Mouse (Mus musculus) forebrain, embryonic 10.5 days (tissue): ENCODE data around the gene Lamb2. TPM values are rescaled to one million over a fixed set of nuclear protein-coding genes. Genes with fewer than 3 reads are reported as not detected.

Experiments
- DNase-seq: peaks from one replicate; pipeline ENCODE4 v3.0.0-alpha.2; 2017; ENCODE audit warnings: low spot score; ENCODE audit errors: extremely low spot score
- H3K27ac ChIP-seq: fragments of 300-500 bp; sonication (generic); 2 replicates; pipeline ENCODE4 v1.5.1; 2016; ENCODE audit warnings: mild to moderate bottlenecking
- H3K27me3 ChIP-seq: fragments of 300-500 bp; sonication (generic); 2 replicates; pipeline ENCODE4 v1.6.1; 2016; ENCODE audit warnings: mild to moderate bottlenecking; ENCODE audit not compliant: poor library complexity, severe bottlenecking
- H3K36me3 ChIP-seq: fragments of 300-500 bp; sonication (generic); replicated peaks from 2 replicates; pipeline ENCODE4 v1.6.1; 2016; ENCODE audit warnings: mild to moderate bottlenecking, moderate library complexity
- H3K4me1 ChIP-seq: fragments of 300-500 bp; sonication (generic); 2 replicates; pipeline ENCODE4 v1.6.1; 2016
- H3K4me3 ChIP-seq: fragments of 300-500 bp; sonication (generic); 2 replicates; pipeline ENCODE4 v1.5.1; 2016; ENCODE audit warnings: mild to moderate bottlenecking, moderate library complexity
- H3K9me3 ChIP-seq: fragments of 300-500 bp; sonication (generic); 2 replicates; pipeline ENCODE4 v1.6.1; 2016; ENCODE audit warnings: mild to moderate bottlenecking, moderate library complexity
- whole genome bisulfite sequencing: fragments of 180-500 bp; shearing (Covaris S2); methylation state at CpG from one replicate; pipeline ENCODE4 v1.1.7; 2016; 5-methylcytosine and 5-hydroxymethylcytosine counted together
- polyA plus RNA-seq: library from polyadenylated mRNA; unstranded; fragments of >200 nt; fragmentation: Nextera tagmentation; extraction: Ambion mirVana; gene quantifications from 2 replicates; pipeline ENCODE4 v1.2.1, GENCODE M21; 2016

The Lamb2 gene
- polyA plus RNA-seq, 1 experiment from 2014 or later: 34.8 TPM

GRCm38 (mm10) chr9:108452291-108452906 lies 27.1 kb upstream of the Lamb2 start:
- under 1% methylated on average over 40 of the region's 40 CpGs for WGBS
- Histone ChIP-seq H3K36me3 (peaks cover 18% of the 10 kb centered on the region), H3K4me1 (peaks cover 55% of the 10 kb centered on the region), H3K9me3 (no peaks in the 10 kb centered on the region), H3K27ac (peak overlapping the region; percentile 81), H3K4me3 (peak overlapping the region; percentile 70), H3K27me3 (peaks cover 11% of the 10 kb centered on the region)
- peak; percentile 90 for DNase-seq

GRCm38 (mm10) chr9:108452911-108453310 lies 26.6 kb upstream of the Lamb2 start:
- H3K4me3 ChIP-seq: peak overlapping the region; percentile 70
- WGBS: 52% methylated on average over 6 of the region's 6 CpGs
- peaks cover 13% of the 10 kb centered on the region for H3K36me3 ChIP-seq
- H3K27me3 ChIP-seq: peaks cover 11% of the 10 kb centered on the region
- DNase-seq: no peak
- no peaks in the 10 kb centered on the region for H3K9me3 ChIP-seq
- H3K27ac ChIP-seq: peak overlapping the region; percentile 81
- peaks cover 55% of the 10 kb centered on the region for H3K4me1 ChIP-seq

GRCm38 (mm10) chr9:108453458-108453857 lies 26.1 kb upstream of the Lamb2 start:
- no peak overlapping the region for H3K4me3 ChIP-seq

GRCm38 (mm10) chr9:108454429-108454828 lies 25.1 kb upstream of the Lamb2 start:
- DNase-seq: no peak
- no peak overlapping the region for H3K27ac ChIP-seq
- no peaks in the 10 kb centered on the region; the same call in 1 of the 2 replicates for H3K36me3 ChIP-seq
- no peaks in the 10 kb centered on the region for H3K9me3 ChIP-seq
- H3K4me3 ChIP-seq: no peak overlapping the region
- H3K27me3 ChIP-seq: peaks cover 11% of the 10 kb centered on the region
- peaks cover 41% of the 10 kb centered on the region for H3K4me1 ChIP-seq
- WGBS: 86% methylated on average over 6 of the region's 6 CpGs

More at GRCm38 (mm10) chr9:108453458-108453857, 26.1 kb upstream of the Lamb2 start:
- peaks cover 11% of the 10 kb centered on the region for H3K27me3 ChIP-seq
- H3K4me1 ChIP-seq: peaks cover 51% of the 10 kb centered on the region
- H3K9me3 ChIP-seq: no peaks in the 10 kb centered on the region
- WGBS: 89% methylated on average over 4 of the region's 4 CpGs
- no peak overlapping the region for H3K27ac ChIP-seq
- H3K36me3 ChIP-seq: peaks cover 7% of the 10 kb centered on the region
- DNase-seq: no peak

GRCm38 (mm10) chr9:108455747-108456571 lies 23.6 kb upstream of the Lamb2 start:
- no peak for DNase-seq
- H3K4me1 ChIP-seq: peaks cover 34% of the 10 kb centered on the region
- H3K9me3 ChIP-seq: no peaks in the 10 kb centered on the region
- H3K27ac ChIP-seq: no peak overlapping the region
- peaks cover 8% of the 10 kb centered on the region for H3K27me3 ChIP-seq
- H3K36me3 ChIP-seq: no peaks in the 10 kb centered on the region; the same call in 1 of the 2 replicates
- H3K4me3 ChIP-seq: no peak overlapping the region
- 80% methylated on average over 12 of the region's 12 CpGs for WGBS

- DNase-seq: no peak
- H3K27ac ChIP-seq: no peak overlapping the region
- H3K27me3 ChIP-seq: no peaks in the 10 kb centered on the region; the same call in 1 of the 2 replicates
- no peak overlapping the region for H3K4me3 ChIP-seq
- 87% methylated on average over 10 of the region's 10 CpGs for WGBS
- H3K36me3 ChIP-seq: no peaks in the 10 kb centered on the region
- peaks cover 34% of the 10 kb centered on the region for H3K4me1 ChIP-seq
- no peaks in the 10 kb centered on the region for H3K9me3 ChIP-seq
Measured at GRCm38 (mm10) chr9:108456953-108457352, 22.6 kb upstream of the Lamb2 start.

- Histone ChIP-seq H3K4me1 (peaks cover 21% of the 10 kb centered on the region), H3K36me3 (peaks cover 28% of the 10 kb centered on the region), H3K9me3 (no peaks in the 10 kb centered on the region), H3K27ac (peak overlapping the region; percentile 95), H3K4me3 (peak overlapping the region; percentile 99), H3K27me3 (no peaks in the 10 kb centered on the region; the same call in 1 of the 2 replicates)
- WGBS: 97% methylated on average over 1 of the region's 1 CpGs
- no peak for DNase-seq
Measured at GRCm38 (mm10) chr9:108459939-108460318, 19.6 kb upstream of the Lamb2 start.

- Histone ChIP-seq H3K27me3 (no peaks in the 10 kb centered on the region; the same call in 1 of the 2 replicates), H3K36me3 (peaks cover 34% of the 10 kb centered on the region), H3K4me1 (peaks cover 21% of the 10 kb centered on the region), H3K9me3 (no peaks in the 10 kb centered on the region), H3K27ac (peak within 1 kb of the TSS; percentile 95), H3K4me3 (peak within 1 kb of the TSS; percentile 99)
- peak; percentile 87 for DNase-seq
- WGBS: 1% methylated on average over 50 of the region's 52 CpGs
Measured at GRCm38 (mm10) chr9:108460319-108461178, 19.0 kb upstream of the Lamb2 start, which contains the start of gene Ccdc71. Gene Ccdc71 (plus strand): TSS chr9:108460527.

- Histone ChIP-seq H3K4me3 (peak within 1 kb of the TSS; percentile 99), H3K27ac (peak within 1 kb of the TSS; percentile 95), H3K27me3 (no peaks in the 10 kb centered on the region; the same call in 1 of the 2 replicates), H3K4me1 (peaks cover 21% of the 10 kb centered on the region), H3K36me3 (peaks cover 41% of the 10 kb centered on the region), H3K9me3 (no peaks in the 10 kb centered on the region)
- DNase-seq: no peak
- 28% methylated on average over 11 of the region's 11 CpGs for WGBS
Measured at GRCm38 (mm10) chr9:108461181-108461631, 18.3 kb upstream of the Lamb2 start, which contains the start of gene Klhdc8b. Gene Klhdc8b (minus strand): TSS chr9:108461581.

- H3K36me3 ChIP-seq: peaks cover 46% of the 10 kb centered on the region
Measured at GRCm38 (mm10) chr9:108461675-108462074, 17.9 kb upstream of the Lamb2 start.

GRCm38 (mm10) chr9:108462192-108462591 lies 17.3 kb upstream of the Lamb2 start:
- no peak overlapping the region for H3K27ac ChIP-seq
- no peaks in the 10 kb centered on the region for H3K9me3 ChIP-seq
- H3K4me3 ChIP-seq: peak overlapping the region; percentile 99; the same call in 1 of the 2 replicates
- DNase-seq: no peak
- 95% methylated on average over 10 of the region's 10 CpGs for WGBS
- H3K27me3 ChIP-seq: no peaks in the 10 kb centered on the region; the same call in 1 of the 2 replicates
- H3K4me1 ChIP-seq: peaks cover 21% of the 10 kb centered on the region
- H3K36me3 ChIP-seq: peaks cover 51% of the 10 kb centered on the region

More at GRCm38 (mm10) chr9:108461675-108462074, 17.9 kb upstream of the Lamb2 start:
- no peak for DNase-seq
- Histone ChIP-seq H3K27ac (0 out of 2 replicates have a peak overlapping the region, but pooled peaks have one; percentile 95), H3K4me3 (peak overlapping the region; percentile 99), H3K9me3 (no peaks in the 10 kb centered on the region), H3K27me3 (no peaks in the 10 kb centered on the region; the same call in 1 of the 2 replicates), H3K4me1 (peaks cover 21% of the 10 kb centered on the region)
- 93% methylated on average over 5 of the region's 5 CpGs for WGBS

GRCm38 (mm10) chr9:108463713-108464112 lies 15.8 kb upstream of the Lamb2 start:
- Histone ChIP-seq H3K27me3 (no peaks in the 10 kb centered on the region), H3K9me3 (no peaks in the 10 kb centered on the region), H3K4me1 (peaks cover 21% of the 10 kb centered on the region), H3K27ac (no peak overlapping the region), H3K4me3 (no peak overlapping the region), H3K36me3 (peaks cover 58% of the 10 kb centered on the region)
- 95% methylated on average over 9 of the region's 9 CpGs for WGBS
- DNase-seq: no peak
